Mouse (Mus musculus) ES-CJ7 (cell line): ENCODE results near the gene Cptp.
A peak's percentile ranks its signal among the peaks of the same experiment; 100 is the strongest.

ENCODE experiments used
- DNase-seq: peaks from one replicate; pipeline ENCODE4 v3.0.0; 2011; ENCODE audit warnings: low read depth, low spot score

Cptp gene

GRCm38 (mm10) chr4:155841003-155841454, 28.2 kb downstream of the Cptp start:
- peak; percentile 91 for DNase-seq

- DNase-seq: no peak
These were observed 28.9 kb downstream of the Cptp start for GRCm38 (mm10) chr4:155840076-155841002.

DNA sequence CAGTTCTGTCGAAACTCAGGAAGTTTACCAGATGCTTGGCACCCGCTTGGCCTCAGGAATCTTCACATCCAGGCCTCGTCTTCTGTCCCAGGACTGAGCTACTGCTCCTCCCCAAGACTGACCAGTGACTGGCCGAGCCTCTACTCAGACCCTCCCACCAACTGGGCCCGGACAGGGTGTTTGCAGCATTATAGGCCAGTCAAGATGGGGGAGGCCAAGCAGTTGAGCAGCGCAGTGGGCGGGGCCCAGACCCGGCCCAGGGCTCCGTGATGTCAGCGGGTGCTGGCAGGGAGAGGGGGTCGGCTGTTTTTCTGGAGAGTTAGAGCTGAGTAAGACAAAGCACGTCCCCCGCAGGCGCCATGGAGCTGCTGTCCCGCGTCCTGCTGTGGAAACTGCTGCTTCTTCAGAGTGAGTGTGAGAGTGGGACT, 29.7 kb downstream of the Cptp start, which contains the start of gene Mxra8:
Gene Mxra8, plus strand, starts transcription at position 198 of the 428 bp plus-strand sequence.
- peak; percentile 73 for DNase-seq

GRCm38 (mm10) chr4:155838187-155839153, 30.8 kb downstream of the Cptp start:
- no peak for DNase-seq

DNA sequence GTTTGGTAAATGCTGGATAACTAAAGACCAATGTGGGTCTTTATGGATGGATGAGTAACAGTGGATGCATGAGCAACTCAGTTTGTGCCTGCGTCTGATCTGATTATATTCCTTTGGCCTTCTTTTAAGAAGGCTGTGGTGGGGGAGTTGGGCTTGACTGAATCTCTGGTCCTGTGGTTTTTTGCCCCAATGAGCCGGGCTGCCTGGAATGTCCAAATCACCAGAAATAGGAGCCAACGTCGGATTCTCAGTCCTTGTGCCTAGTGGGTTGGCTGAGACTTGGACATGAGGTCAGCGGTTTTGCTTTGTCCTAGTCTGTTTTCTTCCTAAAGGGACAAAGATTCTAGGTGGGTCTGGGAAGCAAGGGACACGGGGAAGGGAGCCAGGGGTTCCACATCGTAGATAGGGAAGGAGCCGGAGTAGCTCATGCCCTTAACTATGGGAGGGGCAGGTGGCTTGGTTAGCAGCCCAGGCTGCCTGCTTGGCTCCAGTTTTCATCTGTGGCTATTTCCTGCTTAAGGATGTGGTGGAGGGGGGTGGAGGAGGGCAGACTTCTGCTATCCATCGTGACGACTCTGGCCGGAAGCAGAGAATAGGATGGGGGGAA, 31.7 kb downstream of the Cptp start:
- DNase-seq: no peak

- peak; percentile 83 for DNase-seq
These were observed 35.4 kb downstream of the Cptp start for GRCm38 (mm10) chr4:155833836-155834235.

- no peak for DNase-seq
These were observed 36.0 kb downstream of the Cptp start for GRCm38 (mm10) chr4:155833234-155833633.

GRCm38 (mm10) chr4:155832321-155832720, 36.9 kb downstream of the Cptp start:
- no peak for DNase-seq

DNA sequence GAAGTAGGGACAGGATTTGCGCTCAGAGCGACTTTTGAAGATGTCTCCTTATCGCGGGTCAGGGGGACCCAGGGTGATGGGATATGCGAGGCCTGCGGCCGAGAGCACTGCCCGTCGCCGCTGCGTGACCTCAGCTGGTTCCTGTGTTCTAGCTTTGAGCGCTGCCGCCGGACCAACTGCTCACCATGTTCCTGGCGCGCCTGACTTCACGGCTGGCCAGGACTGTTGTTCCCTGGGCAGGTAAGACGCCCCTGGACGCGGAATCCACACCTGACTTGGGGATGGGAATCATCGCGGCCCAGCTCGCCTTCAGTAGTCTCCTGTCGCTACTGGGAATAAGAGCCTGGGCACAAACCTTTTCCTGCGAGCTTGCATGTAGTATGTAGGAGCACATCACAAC, 37.4 kb downstream of the Cptp start:
- no peak for DNase-seq

- DNase-seq: peak; percentile 97
These were observed 38.0 kb downstream of the Cptp start, which contains the start of gene Aurkaip1 for GRCm38 (mm10) chr4:155831205-155831766. TSS of gene Aurkaip1 (plus strand) at chr4:155831272.

DNA sequence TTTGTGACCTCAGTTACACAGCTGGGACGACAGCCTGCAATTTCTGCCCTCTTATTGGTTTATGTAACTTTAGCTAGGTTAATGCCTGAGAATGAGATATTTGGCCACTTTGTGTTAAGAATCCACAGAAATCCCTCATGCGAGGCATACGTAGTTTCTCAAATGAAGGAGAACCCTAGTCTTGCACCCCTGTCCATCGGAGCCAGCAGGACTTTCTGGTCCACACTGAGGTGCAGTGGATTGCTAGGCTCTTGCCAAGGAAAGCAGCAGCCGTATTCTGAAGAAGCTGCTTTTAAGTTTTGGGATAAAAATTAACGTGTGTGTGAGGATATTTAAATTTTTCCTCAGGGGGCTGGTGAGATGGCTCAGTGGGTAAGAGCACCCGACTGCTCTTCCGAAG, 38.6 kb downstream of the Cptp start:
- no peak for DNase-seq

DNA sequence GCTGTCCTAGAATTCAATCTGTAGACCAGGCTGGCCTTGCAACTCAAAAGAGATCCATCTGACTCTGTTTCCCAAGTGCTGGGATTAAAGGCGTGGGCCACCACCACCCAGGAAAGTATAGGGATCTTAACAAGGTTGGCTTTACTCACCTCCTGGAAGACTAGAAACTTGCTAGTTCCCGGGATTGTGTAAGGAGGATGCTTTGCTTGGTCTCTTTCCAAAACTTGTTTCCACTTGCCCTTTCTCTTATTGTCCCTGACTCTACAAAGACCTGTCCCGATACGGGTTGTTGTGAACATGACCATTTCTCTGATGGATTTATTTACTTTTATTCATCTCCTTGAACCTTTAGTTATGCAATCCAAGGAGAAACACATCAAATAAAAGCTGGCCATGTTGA, 39.4 kb downstream of the Cptp start:
- no peak for DNase-seq

DNA sequence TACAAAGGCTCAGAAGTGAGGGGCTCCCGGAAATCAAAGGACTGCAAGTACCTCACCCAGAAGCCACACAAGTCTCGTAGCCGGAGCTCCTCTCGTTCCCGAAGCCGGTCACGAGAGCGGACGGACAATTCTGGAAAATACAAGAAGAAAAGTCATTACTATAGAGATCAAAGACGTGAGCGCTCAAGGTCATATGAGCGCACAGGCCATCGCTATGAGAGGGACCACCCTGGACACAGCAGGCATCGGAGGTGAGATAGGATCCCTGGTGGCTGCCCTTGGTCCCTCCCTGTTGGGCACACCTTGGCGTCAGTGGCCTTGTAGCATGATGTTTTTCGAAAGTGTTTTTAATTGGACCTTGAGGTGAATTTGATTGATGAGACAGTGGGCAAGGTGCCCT, 45.8 kb downstream of the Cptp start:
- no peak for DNase-seq

GRCm38 (mm10) chr4:155821025-155821424, 48.2 kb downstream of the Cptp start:
- peak; percentile 48 for DNase-seq

DNA sequence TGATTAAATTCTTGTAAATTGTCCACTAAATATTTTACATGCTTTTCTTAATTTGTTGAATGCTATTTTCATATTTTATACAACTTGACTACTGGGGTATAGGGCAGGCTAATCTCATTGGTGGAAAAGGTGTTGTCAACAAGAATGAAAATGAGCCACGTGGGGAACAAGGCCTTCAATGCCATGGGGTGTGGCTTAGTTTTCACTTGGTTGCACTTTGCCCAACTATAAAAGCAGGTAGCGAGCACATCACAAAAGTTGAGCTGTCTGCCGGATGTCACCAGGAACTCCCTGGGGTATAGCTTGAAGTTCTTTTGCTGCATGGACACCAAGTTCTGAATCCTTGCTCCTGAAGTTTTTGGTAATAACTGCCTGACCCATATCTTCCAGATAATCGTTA, 51.7 kb downstream of the Cptp start:
- no peak for DNase-seq
